Mouse (Mus musculus) forebrain, embryonic 12.5 days (tissue): ENCODE measurements at regions not wholly inside any gene's neighbourhood (a gene's known extent, or its start where the extent isn't known, plus 50 kb on each side); places are given as distances from the start of the nearest gene placed in this dataset.

Experiments
- ATAC-seq: fragments of 200-750 bp; cut with Nextera tagmentation; 2 replicates; pipeline ENCODE4 v1.8.0; 2017; ENCODE audit warnings: moderate TSS enrichment; ENCODE audit not compliant: low FRiP score
- H3K27ac ChIP-seq: fragments of 300-500 bp; sonication (generic); 2 replicates; pipeline ENCODE4 v1.5.1; 2016; ENCODE audit warnings: mild to moderate bottlenecking
- H3K27me3 ChIP-seq: fragments of 300-500 bp; sonication (generic); 2 replicates; pipeline ENCODE4 v1.6.1; 2016; ENCODE audit warnings: mild to moderate bottlenecking
- H3K36me3 ChIP-seq: fragments of 300-500 bp; sonication (generic); replicated peaks from 2 replicates; pipeline ENCODE4 v1.6.1; 2016; ENCODE audit warnings: mild to moderate bottlenecking
- H3K4me1 ChIP-seq: fragments of 300-500 bp; sonication (generic); 2 replicates; pipeline ENCODE4 v1.6.1; 2016
- H3K4me2 ChIP-seq: fragments of 300-500 bp; sonication (generic); 2 replicates; pipeline ENCODE4 v1.6.1; 2016; ENCODE audit warnings: mild to moderate bottlenecking, moderate library complexity
- H3K4me3 ChIP-seq: fragments of 300-500 bp; sonication (generic); replicated peaks from 2 replicates; pipeline ENCODE4 v1.5.1; 2016; ENCODE audit warnings: mild to moderate bottlenecking
- H3K9ac ChIP-seq: fragments of 300-500 bp; sonication (generic); 2 replicates; pipeline ENCODE4 v1.6.1; 2016; ENCODE audit warnings: mild to moderate bottlenecking
- H3K9me3 ChIP-seq: fragments of 300-500 bp; sonication (generic); 2 replicates; pipeline ENCODE4 v1.6.1; 2016
- WGBS: fragments of 180-500 bp; shearing (Covaris S2); methylation state at CpG from one replicate; pipeline ENCODE4 v1.1.7; 2016; 5-methylcytosine and 5-hydroxymethylcytosine counted together

DNA sequence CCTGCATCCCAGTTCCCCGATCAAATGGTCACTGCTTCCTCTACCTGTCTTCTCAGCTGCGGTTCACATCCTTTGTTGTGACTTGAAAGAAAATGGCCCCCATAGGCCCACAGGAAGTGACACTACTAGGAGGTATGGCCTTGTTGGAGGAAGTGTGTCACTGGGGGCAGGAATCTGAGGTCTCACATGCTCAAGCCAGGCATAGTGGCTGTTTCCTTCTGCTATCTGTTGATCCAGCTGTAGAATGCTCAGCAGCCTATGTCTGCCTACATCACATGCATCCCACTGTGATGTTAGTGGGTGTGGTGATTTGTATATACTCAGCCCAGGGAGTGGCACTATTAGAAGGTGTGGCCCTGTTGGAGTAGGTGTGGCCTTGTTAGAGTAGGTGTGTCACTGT lies 76.1 kb downstream of the Zfp706 start:
- no peak overlapping the region for H3K27ac ChIP-seq
- ATAC-seq, result no peak
- H3K27me3 ChIP-seq, result no peaks in the 10 kb centered on the region
- no peak overlapping the region for H3K9ac ChIP-seq
- no peak overlapping the region for H3K4me2 ChIP-seq
- no peak overlapping the region for H3K4me3 ChIP-seq
- 85% methylated on average over 2 of the region's 2 CpGs for WGBS
- H3K4me1 ChIP-seq, result no peaks in the 10 kb centered on the region
- H3K9me3 ChIP-seq, result no peaks in the 10 kb centered on the region
- H3K36me3 ChIP-seq, result no peaks in the 10 kb centered on the region

DNA sequence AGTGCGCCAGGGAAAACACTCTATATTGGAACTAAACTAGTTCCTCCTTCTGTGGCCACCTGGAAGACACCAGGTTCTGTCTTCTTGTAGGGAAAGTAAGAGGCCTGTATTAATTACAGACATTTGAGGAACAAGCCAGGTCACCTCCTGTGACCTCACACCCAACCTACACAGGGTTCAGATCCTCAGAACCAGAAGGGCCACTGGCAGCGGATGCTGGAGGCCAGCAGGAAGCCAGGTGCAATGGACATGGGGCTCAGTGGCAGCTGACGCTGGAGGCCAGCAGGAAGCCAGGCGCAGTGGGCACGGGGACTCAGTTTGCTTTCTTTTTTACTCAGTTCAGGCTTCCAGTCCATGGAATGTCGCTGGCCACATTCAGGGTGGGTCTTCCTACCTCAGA lies 77.1 kb downstream of the Zfp706 start:
- H3K4me2 ChIP-seq, result no peak overlapping the region
- H3K36me3 ChIP-seq, result no peaks in the 10 kb centered on the region
- no peak overlapping the region for H3K4me3 ChIP-seq
- H3K9me3 ChIP-seq, result no peaks in the 10 kb centered on the region
- no peak for ATAC-seq
- no peaks in the 10 kb centered on the region for H3K27me3 ChIP-seq
- H3K9ac ChIP-seq, result no peak overlapping the region
- no peak overlapping the region for H3K27ac ChIP-seq
- H3K4me1 ChIP-seq, result no peaks in the 10 kb centered on the region
- WGBS, result 86% methylated on average over 6 of the region's 6 CpGs

DNA sequence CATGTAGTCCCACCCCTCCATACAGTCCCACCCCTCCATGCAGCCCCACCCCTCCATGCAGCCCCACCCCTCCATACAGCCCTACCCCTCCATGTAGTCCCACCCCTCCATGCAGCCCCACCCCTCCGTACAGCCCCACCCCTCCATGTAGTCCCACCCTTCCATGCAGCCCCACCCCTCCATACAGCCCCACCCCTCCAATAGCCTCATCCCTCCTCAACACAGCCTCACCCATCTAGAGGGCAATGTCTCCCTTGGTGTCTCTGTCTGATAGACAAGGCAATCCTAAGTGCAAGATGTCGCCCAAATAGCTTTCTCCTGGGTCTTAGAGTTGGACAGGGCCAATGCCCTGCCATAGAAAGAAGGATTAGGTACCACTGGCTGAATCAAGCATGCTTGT lies 77.8 kb downstream of the Zfp706 start:
- Histone ChIP-seq H3K36me3 (no peaks in the 10 kb centered on the region), H3K4me3 (no peak overlapping the region), H3K27me3 (no peaks in the 10 kb centered on the region), H3K4me1 (no peaks in the 10 kb centered on the region), H3K27ac (no peak overlapping the region), H3K9ac (no peak overlapping the region), H3K9me3 (no peaks in the 10 kb centered on the region), H3K4me2 (no peak overlapping the region)
- WGBS, result 96% methylated on average over 2 of the region's 2 CpGs
- ATAC-seq, result no peak

DNA sequence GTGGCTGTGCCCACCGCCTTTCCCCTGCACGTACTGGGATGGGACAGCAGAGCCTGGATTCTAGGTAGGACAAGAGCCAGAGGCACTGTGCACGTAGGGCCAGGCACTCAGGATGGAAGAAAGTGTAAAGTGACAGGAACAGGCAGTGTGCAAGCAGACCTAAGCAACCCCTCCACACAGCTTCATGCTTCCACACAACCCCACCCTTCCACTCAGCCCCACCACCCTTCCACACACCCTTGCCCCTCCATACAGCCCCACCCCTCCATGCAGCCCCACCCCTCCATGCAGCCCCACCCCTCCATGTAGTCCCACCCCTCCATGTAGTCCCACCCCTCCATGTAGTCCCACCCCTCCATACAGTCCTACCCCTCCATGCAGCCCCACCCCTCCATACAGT lies 78.5 kb downstream of the Zfp706 start:
- no peak for ATAC-seq
- Histone ChIP-seq H3K4me3 (no peak overlapping the region), H3K4me1 (no peaks in the 10 kb centered on the region), H3K27ac (no peak overlapping the region), H3K4me2 (no peak overlapping the region), H3K9me3 (no peaks in the 10 kb centered on the region), H3K9ac (no peak overlapping the region), H3K27me3 (no peaks in the 10 kb centered on the region), H3K36me3 (no peaks in the 10 kb centered on the region)
- WGBS, result 80% methylated on average over 3 of the region's 3 CpGs

DNA sequence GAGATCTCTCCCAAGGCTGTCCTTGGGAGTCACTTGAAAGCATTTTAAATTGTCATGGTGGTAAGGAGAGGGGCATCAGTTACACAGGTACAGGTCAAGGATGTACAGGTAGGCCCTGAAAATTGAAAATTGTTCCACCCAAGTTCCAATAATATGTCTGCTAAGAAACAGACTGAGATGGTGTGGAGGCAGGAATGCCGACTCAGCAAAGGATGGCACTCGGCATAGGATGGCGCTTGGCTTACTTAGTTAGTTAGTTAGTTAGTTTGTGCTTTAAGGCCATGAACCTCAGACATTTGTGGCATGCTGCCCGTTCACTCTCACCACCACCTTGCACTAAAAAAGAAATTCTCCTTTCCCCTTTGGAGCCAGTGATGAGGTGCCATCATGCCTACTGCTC lies 78.9 kb downstream of the Zfp706 start:
- Histone ChIP-seq H3K9ac (no peak overlapping the region), H3K4me2 (no peak overlapping the region), H3K27me3 (no peaks in the 10 kb centered on the region), H3K4me1 (no peaks in the 10 kb centered on the region), H3K4me3 (no peak overlapping the region), H3K36me3 (no peaks in the 10 kb centered on the region), H3K9me3 (no peaks in the 10 kb centered on the region), H3K27ac (no peak overlapping the region)
- 92% methylated on average over 4 of the region's 4 CpGs for WGBS
- ATAC-seq, result no peak

DNA sequence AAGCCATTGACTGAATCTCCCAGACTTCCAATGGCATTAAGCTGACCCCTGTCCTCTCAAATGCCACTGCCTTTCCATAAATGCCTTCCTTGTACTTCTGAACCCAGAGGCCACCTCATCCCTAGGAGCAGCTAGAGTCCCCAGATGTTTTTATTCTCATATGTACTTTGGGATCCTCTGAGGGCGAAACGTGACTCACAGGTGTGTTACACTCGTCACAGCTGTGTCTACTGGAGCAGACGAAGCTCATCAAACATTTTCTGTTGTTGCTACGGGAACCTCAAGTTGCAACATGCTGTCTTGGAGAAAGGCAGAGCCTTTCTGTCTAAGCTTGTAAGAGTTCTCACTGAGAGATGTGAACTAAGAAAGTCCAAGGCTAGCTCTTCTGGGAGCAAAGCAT lies 80.1 kb downstream of the Zfp706 start:
- WGBS, result 87% methylated on average over 5 of the region's 5 CpGs
- ATAC-seq, result no peak
- no peak overlapping the region for H3K4me2 ChIP-seq

DNA sequence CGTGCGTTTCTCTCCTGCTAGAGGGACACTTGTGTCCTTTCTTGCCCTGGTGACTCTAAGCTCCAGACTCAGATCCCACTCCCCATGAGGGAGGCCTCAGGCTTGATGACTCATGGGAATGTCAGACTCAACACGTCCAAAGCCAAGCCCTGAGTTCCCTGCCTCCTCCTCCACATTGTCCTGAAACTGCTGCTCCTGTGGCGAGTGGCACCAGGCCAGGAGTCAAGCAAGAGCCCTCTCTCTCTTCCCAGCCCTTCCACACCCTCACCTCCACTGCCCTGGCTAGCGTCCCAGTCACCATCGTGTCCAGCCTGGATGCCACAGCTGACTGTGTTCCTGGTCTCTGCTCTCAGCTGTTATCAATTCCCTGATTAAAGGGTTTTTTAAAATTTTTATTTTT lies 83.4 kb downstream of the Zfp706 start:
- no peaks in the 10 kb centered on the region for H3K9me3 ChIP-seq
- no peak overlapping the region for H3K9ac ChIP-seq

More for the DNA sequence above, 80.1 kb downstream of the Zfp706 start:
- Histone ChIP-seq H3K27me3 (no peaks in the 10 kb centered on the region), H3K9ac (no peak overlapping the region), H3K27ac (no peak overlapping the region), H3K36me3 (no peaks in the 10 kb centered on the region), H3K9me3 (no peaks in the 10 kb centered on the region), H3K4me1 (no peaks in the 10 kb centered on the region), H3K4me3 (no peak overlapping the region)

DNA sequence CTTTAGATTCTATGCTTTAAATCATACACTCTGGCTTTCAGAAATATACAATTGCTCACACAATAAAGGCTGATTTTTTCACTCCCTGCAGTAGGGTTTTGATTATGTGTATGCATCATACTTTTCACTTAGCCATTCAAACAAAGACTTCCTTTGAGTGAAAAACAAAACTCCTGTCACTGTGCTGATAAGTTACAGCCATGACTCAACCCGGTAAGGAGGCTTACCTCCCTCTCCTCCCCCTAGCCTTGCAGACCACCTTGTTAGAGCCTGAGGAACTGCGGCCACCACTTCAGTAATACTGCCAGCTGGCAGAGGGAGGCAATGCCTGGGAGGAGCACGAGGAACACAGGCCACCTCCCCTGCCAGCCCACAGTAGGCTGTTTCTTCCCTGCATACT lies 86.2 kb downstream of the Zfp706 start:
- ATAC-seq, result no peak
- no peaks in the 10 kb centered on the region; the same call in 1 of the 2 replicates for H3K4me1 ChIP-seq
- no peak overlapping the region for H3K27ac ChIP-seq
- H3K27me3 ChIP-seq, result no peaks in the 10 kb centered on the region
- H3K9me3 ChIP-seq, result no peaks in the 10 kb centered on the region
- H3K4me3 ChIP-seq, result no peak overlapping the region
- 26% methylated on average over 3 of the region's 3 CpGs for WGBS
- no peaks in the 10 kb centered on the region for H3K36me3 ChIP-seq
- H3K4me2 ChIP-seq, result no peak overlapping the region
- H3K9ac ChIP-seq, result no peak overlapping the region

More for the DNA sequence above, 83.4 kb downstream of the Zfp706 start:
- 87% methylated on average over 6 of the region's 6 CpGs for WGBS
- no peaks in the 10 kb centered on the region for H3K27me3 ChIP-seq
- no peaks in the 10 kb centered on the region for H3K4me1 ChIP-seq
- no peak overlapping the region for H3K4me3 ChIP-seq
- H3K4me2 ChIP-seq, result no peak overlapping the region
- no peak for ATAC-seq
- no peaks in the 10 kb centered on the region for H3K36me3 ChIP-seq
- no peak overlapping the region for H3K27ac ChIP-seq

DNA sequence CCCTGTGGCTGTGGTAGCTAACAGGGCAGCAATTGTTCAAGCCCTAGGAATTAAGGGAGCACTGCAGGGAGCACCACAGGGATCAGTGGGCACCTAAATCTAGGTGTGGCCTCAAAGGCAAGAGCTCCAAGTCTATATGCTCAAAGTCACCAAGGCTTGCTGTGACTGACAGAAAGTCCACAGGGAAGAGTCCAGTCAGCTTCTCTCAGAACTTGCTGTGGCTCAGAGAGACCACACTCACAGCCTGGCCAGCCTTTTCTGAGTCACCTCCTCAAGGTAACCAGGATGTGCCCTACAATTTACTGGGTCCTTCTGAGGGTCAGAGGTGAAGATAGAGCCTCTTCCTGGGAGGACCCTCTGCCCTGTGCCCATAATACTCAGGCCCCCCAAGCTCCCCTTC lies 86.7 kb downstream of the Zfp706 start:
- no peak overlapping the region for H3K4me2 ChIP-seq
- H3K4me1 ChIP-seq, result no peaks in the 10 kb centered on the region; the same call in 1 of the 2 replicates
- H3K36me3 ChIP-seq, result no peaks in the 10 kb centered on the region
- H3K9me3 ChIP-seq, result no peaks in the 10 kb centered on the region
- H3K27ac ChIP-seq, result no peak overlapping the region
- no peak overlapping the region for H3K9ac ChIP-seq
- no peak overlapping the region for H3K4me3 ChIP-seq
- no peaks in the 10 kb centered on the region for H3K27me3 ChIP-seq
- ATAC-seq, result no peak

DNA sequence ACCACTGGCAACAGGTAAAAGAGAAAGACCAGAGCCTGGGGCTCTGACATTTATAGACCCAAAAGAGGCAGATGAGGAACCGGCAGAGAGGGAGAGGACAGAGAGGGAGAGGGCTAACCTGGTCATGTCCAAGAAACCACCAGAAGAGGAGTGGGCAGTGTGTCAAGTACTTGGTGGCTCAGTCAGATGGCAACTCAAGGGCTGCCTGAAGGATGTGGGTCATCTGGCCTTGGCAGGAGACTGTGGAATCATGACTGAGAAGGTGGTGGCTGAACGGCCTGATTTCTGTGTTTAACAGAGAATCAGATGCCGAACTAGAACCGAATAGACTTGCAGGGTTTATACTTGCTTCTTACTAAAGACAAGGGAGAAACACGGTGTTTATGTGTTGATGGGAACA lies 87.9 kb downstream of the Zfp706 start:
- H3K9ac ChIP-seq, result no peak overlapping the region
- WGBS, result 93% methylated on average over 5 of the region's 5 CpGs
- no peak for ATAC-seq

DNA sequence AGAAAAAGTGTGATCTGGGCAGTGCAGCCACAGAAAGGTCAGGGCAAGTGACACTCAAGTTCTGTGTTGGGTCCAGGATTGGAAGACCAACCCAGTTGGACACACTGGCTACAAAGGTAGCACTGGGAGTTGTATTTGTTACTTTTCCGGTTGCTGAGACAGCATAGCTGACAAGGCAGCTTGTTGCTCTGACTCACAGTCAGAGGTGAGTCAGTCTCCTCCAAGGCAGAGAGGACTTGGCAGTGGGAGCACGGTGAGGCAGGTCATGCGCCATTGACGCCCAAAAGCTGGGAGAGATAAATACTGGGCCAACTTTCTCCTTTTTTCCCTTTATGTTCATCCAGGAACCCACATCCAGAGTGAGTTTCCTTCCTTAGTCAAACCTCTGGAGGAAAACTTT lies 88.4 kb downstream of the Zfp706 start:
- 91% methylated on average over 4 of the region's 4 CpGs for WGBS
- Histone ChIP-seq H3K27me3 (no peaks in the 10 kb centered on the region), H3K4me1 (no peaks in the 10 kb centered on the region; the same call in 1 of the 2 replicates), H3K27ac (no peak overlapping the region), H3K9me3 (no peaks in the 10 kb centered on the region), H3K9ac (no peak overlapping the region), H3K4me2 (no peak overlapping the region), H3K4me3 (no peak overlapping the region), H3K36me3 (no peaks in the 10 kb centered on the region)
- ATAC-seq, result no peak

More for the DNA sequence above, 87.9 kb downstream of the Zfp706 start:
- H3K9me3 ChIP-seq, result no peaks in the 10 kb centered on the region
- H3K27ac ChIP-seq, result no peak overlapping the region
- H3K36me3 ChIP-seq, result no peaks in the 10 kb centered on the region
- no peaks in the 10 kb centered on the region for H3K27me3 ChIP-seq
- no peak overlapping the region for H3K4me3 ChIP-seq
- H3K4me2 ChIP-seq, result no peak overlapping the region
- no peaks in the 10 kb centered on the region; the same call in 1 of the 2 replicates for H3K4me1 ChIP-seq

DNA sequence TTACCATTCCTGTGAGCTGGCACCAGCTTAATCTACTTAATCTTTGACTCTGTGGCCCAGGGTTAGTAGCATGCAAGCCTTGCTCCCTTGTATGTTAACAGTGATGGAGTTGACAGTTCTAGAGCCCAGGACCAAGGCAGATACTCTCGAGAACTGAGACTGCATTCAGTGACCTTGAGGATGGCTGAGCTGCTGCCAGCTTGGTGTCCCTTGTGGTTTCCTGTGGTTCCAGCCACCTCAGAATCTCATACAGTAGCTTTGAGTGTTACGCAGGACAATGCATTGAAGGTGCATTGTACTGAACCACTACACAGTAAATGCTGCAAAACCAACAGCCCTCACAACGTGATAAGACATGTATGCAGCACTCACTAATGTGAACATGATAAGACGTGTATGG lies 90.6 kb downstream of the Zfp706 start:
- ATAC-seq, result no peak
- 81% methylated on average over 4 of the region's 4 CpGs for WGBS
- Histone ChIP-seq H3K9me3 (no peaks in the 10 kb centered on the region), H3K27me3 (no peaks in the 10 kb centered on the region), H3K4me2 (no peak overlapping the region), H3K27ac (no peak overlapping the region), H3K4me1 (no peaks in the 10 kb centered on the region; the same call in 1 of the 2 replicates), H3K9ac (no peak overlapping the region), H3K36me3 (no peaks in the 10 kb centered on the region), H3K4me3 (no peak overlapping the region)

DNA sequence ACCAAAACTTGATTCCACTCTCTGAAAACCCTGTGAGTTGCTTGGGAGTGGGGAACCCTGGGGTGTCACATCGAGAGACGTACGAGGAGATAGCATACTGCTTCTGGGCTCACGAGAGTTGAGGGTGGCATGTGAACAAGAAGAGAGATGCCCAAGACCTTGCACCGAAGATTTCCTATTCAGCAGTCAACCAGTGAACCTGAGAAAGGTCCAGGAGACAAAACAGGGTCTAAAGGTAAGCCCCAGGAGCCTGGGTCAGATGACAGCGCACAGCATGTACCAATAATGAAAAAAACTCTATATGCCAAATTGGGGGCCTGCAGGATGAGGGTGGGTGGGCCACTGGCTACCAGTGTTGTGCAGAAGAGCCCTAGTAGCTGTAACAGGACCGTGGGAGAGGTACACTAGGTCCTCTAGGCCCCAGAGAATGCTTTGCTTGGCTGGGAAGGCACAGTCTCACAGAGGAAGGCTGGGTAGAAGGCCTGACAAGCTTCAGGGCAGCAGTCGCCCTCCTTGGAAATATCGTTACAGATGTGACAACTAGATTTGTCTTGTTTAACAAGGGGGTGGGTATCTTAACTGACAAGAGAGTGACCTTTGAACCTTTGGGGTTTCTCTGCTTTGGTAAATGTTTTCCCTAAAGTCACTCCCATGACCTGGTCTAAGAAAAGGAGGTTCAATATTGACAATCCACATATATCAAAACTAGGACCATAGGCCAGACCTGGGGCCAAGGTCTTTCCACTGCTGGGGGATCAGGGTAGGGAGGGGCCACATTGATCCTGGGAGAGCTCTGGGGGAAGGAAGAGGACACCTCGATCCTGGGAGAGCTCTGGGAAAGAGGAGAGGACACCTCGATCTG lies 93.1 kb downstream of the Zfp706 start:
- Histone ChIP-seq H3K9me3 (no peaks in the 10 kb centered on the region), H3K9ac (no peak overlapping the region), H3K4me3 (no peak overlapping the region), H3K27ac (no peak overlapping the region), H3K27me3 (no peaks in the 10 kb centered on the region), H3K4me1 (no peaks in the 10 kb centered on the region; the same call in 1 of the 2 replicates), H3K36me3 (no peaks in the 10 kb centered on the region), H3K4me2 (no peak overlapping the region)
- 93% methylated on average over 11 of the region's 11 CpGs for WGBS
- no peak for ATAC-seq
